Comparison of ENCODE assay signal across 25 mouse cellular contexts in genomic region chrX:63365666-63366065, GRCm38 (mm10).
DNase-seq lines count a peak whose midpoint lies in the region; ATAC-seq and TF ChIP-seq lines count a peak whose summit lies in the region.
"Had no signal": no experiment of that assay in that cellular context is flagged by ENCODE, and none has a peak within 500 bp of the region (broad histone marks: within the 10 kb centered on the region; RNA-seq: fewer than 3 reads in every experiment).

No protein-coding gene starts in this region.

- H3K27ac ChIP-seq in stomach, postnatal 0 days (replicated peaks) = no peak overlapping the region
- H3K27ac ChIP-seq in hindbrain, embryonic 16.5 days (ENCODE audit: low read depth, low read length) = no peak overlapping the region
- no peak overlapping the region for H3K27ac ChIP-seq in liver, embryonic 11.5 days (ENCODE audit: low read depth, low read length)
- H3K27ac ChIP-seq: forebrain, embryonic 10.5 days; left cerebral cortex, adult 2 months; macrophage; midbrain, embryonic 15.5 days; neural tube, embryonic 12.5 days had no signal

- WGBS in stomach, postnatal 0 days = 85% methylated on average over 4 of the region's 4 CpGs
- 74% methylated on average over 4 of the region's 4 CpGs for WGBS in hindbrain, embryonic 16.5 days
- WGBS in liver, embryonic 11.5 days = 85% methylated on average over 4 of the region's 4 CpGs

- intact Hi-C loops in heart, postnatal 10 days (cut with DNase I) = no loop called here

- H3K4me2 ChIP-seq in stomach, postnatal 0 days (replicated peaks; ENCODE audit: low read depth) = no peak overlapping the region
- no peak overlapping the region for H3K4me2 ChIP-seq in hindbrain, embryonic 16.5 days (ENCODE audit: low read length)
- H3K4me2 ChIP-seq in liver, embryonic 11.5 days = no peak overlapping the region
- H3K4me2 ChIP-seq: midbrain, embryonic 15.5 days; neural tube, embryonic 12.5 days had no signal

- H3K4me3 ChIP-seq in stomach, postnatal 0 days (ENCODE audit: low read depth, low read length) = no peak overlapping the region
- no peak overlapping the region for H3K4me3 ChIP-seq in hindbrain, embryonic 16.5 days (ENCODE audit: low read length)
- no peak overlapping the region for H3K4me3 ChIP-seq in liver, embryonic 11.5 days (ENCODE audit: low read depth, low read length)
- H3K4me3 ChIP-seq: forebrain, embryonic 10.5 days; left cerebral cortex, adult 2 months; midbrain, embryonic 15.5 days; neural tube, embryonic 12.5 days had no signal

- DNase-seq in heart, postnatal 10 days = peak; percentile 60 to 63
- no peak for DNase-seq in heart, adult 11 months
- DNase-seq in cerebellum, adult 18-20 months = peak; percentile 71 to 81
- peak; percentile 77 to 87 for DNase-seq in cerebellum, postnatal 14 days
- no peak for DNase-seq in stomach, postnatal 0 days (ENCODE audit: low spot score)
- no peak for DNase-seq in liver, embryonic 11.5 days (ENCODE audit: low spot score)
- DNase-seq: adrenal gland, adult 2 months; B cell, adult 2 months; forebrain, postnatal 0 days; gastrocnemius, postnatal 25 days; kidney, adult 11 months; layer of hippocampus, adult 9-11 months; liver, postnatal 0 days; thymus, adult 2 months had no signal

- H3K36me3 ChIP-seq in stomach, postnatal 0 days (ENCODE audit: control insufficient read depth, insufficient read depth, low read length) = no peaks in the 10 kb centered on the region
- H3K36me3 ChIP-seq in hindbrain, embryonic 16.5 days (ENCODE audit: control insufficient read depth, insufficient read depth, low read length) = no peaks in the 10 kb centered on the region
- H3K36me3 ChIP-seq in liver, embryonic 11.5 days (ENCODE audit: control insufficient read depth, insufficient read depth, low read length) = no peaks in the 10 kb centered on the region
- H3K36me3 ChIP-seq: forebrain, embryonic 10.5 days; G1E; midbrain, embryonic 15.5 days; neural tube, embryonic 12.5 days had no signal

- H3K9ac ChIP-seq in stomach, postnatal 0 days (ENCODE audit: low read length) = no peak overlapping the region
- no peak overlapping the region for H3K9ac ChIP-seq in hindbrain, embryonic 16.5 days (ENCODE audit: low read depth, low read length)
- H3K9ac ChIP-seq in liver, embryonic 11.5 days (ENCODE audit: low read depth, low read length) = no peak overlapping the region
- H3K9ac ChIP-seq: forebrain, postnatal 0 days; liver, postnatal 0 days; midbrain, embryonic 15.5 days; neural tube, embryonic 12.5 days had no signal

- no peak for TF ChIP-seq EP300 in stomach, postnatal 0 days (optimal IDR thresholded peaks at IDR 0.05)

- TF ChIP-seq CTCF in stomach, postnatal 0 days (IDR thresholded peaks at IDR 0.05; ENCODE audit: low read depth) = no peak

- H3K9me3 ChIP-seq in stomach, postnatal 0 days (ENCODE audit: control insufficient read depth, low read length) = no peaks in the 10 kb centered on the region
- H3K9me3 ChIP-seq in hindbrain, embryonic 16.5 days (ENCODE audit: control insufficient read depth, low read length) = peaks cover 2% of the 10 kb centered on the region; the same call in 1 of the 2 replicates
- no peaks in the 10 kb centered on the region for H3K9me3 ChIP-seq in liver, embryonic 11.5 days (ENCODE audit: control insufficient read depth, low read length)
- H3K9me3 ChIP-seq: midbrain, embryonic 15.5 days; neural tube, embryonic 12.5 days had no signal

- no peaks in the 10 kb centered on the region for H3K27me3 ChIP-seq in stomach, postnatal 0 days (ENCODE audit: control insufficient read depth, insufficient read depth, low read length)
- H3K27me3 ChIP-seq in hindbrain, embryonic 16.5 days (replicated peaks; ENCODE audit: control insufficient read depth, insufficient read depth, low read length) = no peaks in the 10 kb centered on the region
- no peaks in the 10 kb centered on the region for H3K27me3 ChIP-seq in liver, embryonic 11.5 days (replicated peaks; ENCODE audit: control insufficient read depth, insufficient read depth, low read length)
- H3K27me3 ChIP-seq: CH12.LX; midbrain, embryonic 15.5 days; neural tube, embryonic 12.5 days; Patski had no signal

- H3K4me1 ChIP-seq in stomach, postnatal 0 days (replicated peaks; ENCODE audit: control insufficient read depth, insufficient read depth) = no peaks in the 10 kb centered on the region
- H3K4me1 ChIP-seq in hindbrain, embryonic 16.5 days (ENCODE audit: control insufficient read depth, insufficient read depth, low read depth, low read length) = no peaks in the 10 kb centered on the region
- no peaks in the 10 kb centered on the region for H3K4me1 ChIP-seq in liver, embryonic 11.5 days (replicated peaks; ENCODE audit: control insufficient read depth, insufficient read depth, low read length)
- H3K4me1 ChIP-seq: forebrain, embryonic 10.5 days; midbrain, embryonic 15.5 days; neural tube, embryonic 12.5 days had no signal

- ATAC-seq in cerebellum, adult (ENCODE audit: insufficient number of reproducible peaks, low FRiP score, low TSS enrichment) = peak; percentile 78; the same call in 1 of the 2 replicates
- ATAC-seq in stomach, postnatal 0 days (ENCODE audit: low FRiP score, low TSS enrichment) = no peak
- no peak for ATAC-seq in hindbrain, embryonic 16.5 days
- no peak for ATAC-seq in liver, embryonic 11.5 days (replicated peaks; ENCODE audit: low FRiP score)
- ATAC-seq: forebrain, postnatal 0 days; liver, postnatal 0 days; lung, postnatal 0 days; midbrain, embryonic 15.5 days; Patski had no signal

Comparison
In these comparisons a context has a peak if more than half of its experiments do, and no peak if none do; other contexts are left out.
1. DNase-seq: peak in heart, postnatal 10 days (2 of 2), cerebellum, adult 18-20 months (2 of 2) and cerebellum, postnatal 14 days (2 of 2); none in heart, adult 11 months (single experiment), stomach, postnatal 0 days (single experiment) and liver, embryonic 11.5 days (single experiment).